Mouse (Mus musculus) neural tube, embryonic 11.5 days (tissue): ENCODE data around the gene Pnkp. TPM values are rescaled to one million over a fixed set of nuclear protein-coding genes. Genes with fewer than 3 reads are reported as not detected.

Experiments used
- ATAC-seq: fragments of 200-750 bp; cut with Nextera tagmentation; 2 replicates; pipeline ENCODE4 v1.8.0; 2017; ENCODE audit warnings: moderate number of reproducible peaks, mild to moderate bottlenecking, moderate TSS enrichment, moderate library complexity; ENCODE audit not compliant: insufficient read depth, low FRiP score, low TSS enrichment
- DNase-seq: peaks from one replicate; pipeline ENCODE4 v3.0.0-alpha.2; 2015; ENCODE audit warnings: low spot score
- H3K27ac ChIP-seq: fragments of 300-500 bp; sonication (generic); 2 replicates; pipeline ENCODE4 v1.5.1; 2014; ENCODE audit warnings: low read depth, mild to moderate bottlenecking, low read length
- H3K27me3 ChIP-seq: fragments of 300-500 bp; sonication (generic); 2 replicates; pipeline ENCODE4 v1.6.1; 2014; ENCODE audit warnings: mild to moderate bottlenecking, low read length, mixed read lengths; ENCODE audit not compliant: control insufficient read depth, insufficient read depth
- H3K36me3 ChIP-seq: fragments of 300-500 bp; sonication (generic); 2 replicates; pipeline ENCODE4 v1.6.1; 2014; ENCODE audit warnings: mild to moderate bottlenecking, low read length, moderate library complexity, mixed read lengths; ENCODE audit not compliant: control insufficient read depth, insufficient read depth
- H3K4me1 ChIP-seq: fragments of 300-500 bp; sonication (generic); 2 replicates; pipeline ENCODE4 v1.6.1; 2014; ENCODE audit warnings: low read length, mixed read lengths; ENCODE audit not compliant: control insufficient read depth, insufficient read depth
- H3K4me2 ChIP-seq: fragments of 300-500 bp; sonication (generic); 2 replicates; pipeline ENCODE4 v1.6.1; 2014; ENCODE audit warnings: low read depth, mild to moderate bottlenecking, moderate library complexity
- H3K4me3 ChIP-seq: fragments of 300-500 bp; sonication (generic); 2 replicates; pipeline ENCODE4 v1.5.1; 2014; ENCODE audit warnings: low read depth, low read length
- H3K9ac ChIP-seq: fragments of 300-500 bp; sonication (generic); 2 replicates; pipeline ENCODE4 v1.6.1; 2014; ENCODE audit warnings: mild to moderate bottlenecking, low read length
- H3K9me3 ChIP-seq: fragments of 300-500 bp; sonication (generic); 2 replicates; pipeline ENCODE4 v1.6.1; 2016; ENCODE audit warnings: low read length; ENCODE audit not compliant: control insufficient read depth
- WGBS: fragments of 180-500 bp; shearing (Covaris S2); extraction: QIAGEN DNeasy Blood & Tissue Kit; methylation state at CpG from one replicate; pipeline ENCODE4 v1.1.7; 2014; 5-methylcytosine and 5-hydroxymethylcytosine counted together
- polyA plus RNA-seq: library from polyadenylated mRNA; unstranded; fragments of >200 nt; fragmentation: Nextera tagmentation; extraction: Ambion mirVana; gene quantifications from 2 replicates; pipeline ENCODE4 v1.2.1, GENCODE M21; 2014

The Pnkp gene
- polyA plus RNA-seq, 1 experiment from 2014 or later = 30.6 TPM

GRCm38 (mm10) chr7:44853065-44853464 is 3.9 kb upstream of the Pnkp start:
- no peak overlapping the region for H3K9ac ChIP-seq
- no peaks in the 10 kb centered on the region for H3K27me3 ChIP-seq
- peaks cover 33% of the 10 kb centered on the region for H3K4me1 ChIP-seq
- no peak overlapping the region; the same call in 1 of the 2 replicates for H3K4me2 ChIP-seq
- no peak overlapping the region for H3K27ac ChIP-seq
- no peaks in the 10 kb centered on the region for H3K36me3 ChIP-seq
- H3K9me3 ChIP-seq = no peaks in the 10 kb centered on the region
- DNase-seq (no peak), ATAC-seq (no peak)
- H3K4me3 ChIP-seq = no peak overlapping the region
- 88% methylated on average over 2 of the region's 2 CpGs for WGBS

- no peaks in the 10 kb centered on the region for H3K27me3 ChIP-seq
- peaks cover 34% of the 10 kb centered on the region for H3K4me1 ChIP-seq
- WGBS = 29% methylated on average over 26 of the region's 26 CpGs
- H3K4me3 ChIP-seq = peak overlapping the region; percentile 44
- ATAC-seq (no peak), DNase-seq (no peak)
- peak overlapping the region; percentile 69 for H3K9ac ChIP-seq
- peak overlapping the region; percentile 91 for H3K4me2 ChIP-seq
- no peaks in the 10 kb centered on the region for H3K9me3 ChIP-seq
- peak overlapping the region; percentile 92 for H3K27ac ChIP-seq
- no peaks in the 10 kb centered on the region for H3K36me3 ChIP-seq
Measured at GRCm38 (mm10) chr7:44853596-44854355, 3.2 kb upstream of the Pnkp start.

- Histone ChIP-seq H3K36me3 (no peaks in the 10 kb centered on the region), H3K27ac (peak overlapping the region; percentile 92), H3K27me3 (no peaks in the 10 kb centered on the region), H3K9me3 (no peaks in the 10 kb centered on the region), H3K9ac (peak overlapping the region; percentile 69), H3K4me1 (peaks cover 34% of the 10 kb centered on the region), H3K4me2 (peak overlapping the region; percentile 91), H3K4me3 (peak overlapping the region; percentile 44)
- WGBS = 1% methylated on average over 45 of the region's 45 CpGs
- peak; percentile 17; the same call in 1 of the 2 replicates for ATAC-seq
- DNase-seq = peak; percentile 78
Measured at GRCm38 (mm10) chr7:44854356-44855031, 2.4 kb upstream of the Pnkp start.

DNA sequence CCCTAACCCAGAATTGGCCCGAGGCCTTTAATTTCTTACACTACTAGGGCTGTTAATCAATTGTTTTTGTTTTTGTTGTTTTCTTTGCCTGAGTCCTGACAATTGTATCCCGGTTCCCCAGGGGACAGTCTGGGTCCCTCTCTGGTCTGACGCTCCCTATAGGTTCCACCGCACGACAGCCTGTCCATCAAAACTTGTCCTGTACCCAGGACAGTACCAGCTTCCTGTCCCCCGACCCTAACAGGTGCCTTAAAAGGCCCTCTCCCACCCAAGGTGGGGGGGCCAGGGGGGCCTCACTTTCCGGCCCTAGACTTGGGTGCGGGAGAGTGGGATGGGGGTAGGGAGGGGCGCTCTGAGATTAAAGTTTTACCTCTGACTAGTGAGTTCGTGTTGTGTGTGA is 1.9 kb upstream of the Pnkp start:
- H3K9me3 ChIP-seq = no peaks in the 10 kb centered on the region
- 49% methylated on average over 10 of the region's 10 CpGs for WGBS
- peaks cover 34% of the 10 kb centered on the region for H3K4me1 ChIP-seq
- ATAC-seq (no peak), DNase-seq (no peak)
- H3K4me2 ChIP-seq = peak overlapping the region; percentile 91
- no peaks in the 10 kb centered on the region for H3K27me3 ChIP-seq
- H3K36me3 ChIP-seq = no peaks in the 10 kb centered on the region
- H3K27ac ChIP-seq = peak overlapping the region; percentile 92
- H3K9ac ChIP-seq = peak overlapping the region; percentile 69
- peak overlapping the region; percentile 44 for H3K4me3 ChIP-seq

DNA sequence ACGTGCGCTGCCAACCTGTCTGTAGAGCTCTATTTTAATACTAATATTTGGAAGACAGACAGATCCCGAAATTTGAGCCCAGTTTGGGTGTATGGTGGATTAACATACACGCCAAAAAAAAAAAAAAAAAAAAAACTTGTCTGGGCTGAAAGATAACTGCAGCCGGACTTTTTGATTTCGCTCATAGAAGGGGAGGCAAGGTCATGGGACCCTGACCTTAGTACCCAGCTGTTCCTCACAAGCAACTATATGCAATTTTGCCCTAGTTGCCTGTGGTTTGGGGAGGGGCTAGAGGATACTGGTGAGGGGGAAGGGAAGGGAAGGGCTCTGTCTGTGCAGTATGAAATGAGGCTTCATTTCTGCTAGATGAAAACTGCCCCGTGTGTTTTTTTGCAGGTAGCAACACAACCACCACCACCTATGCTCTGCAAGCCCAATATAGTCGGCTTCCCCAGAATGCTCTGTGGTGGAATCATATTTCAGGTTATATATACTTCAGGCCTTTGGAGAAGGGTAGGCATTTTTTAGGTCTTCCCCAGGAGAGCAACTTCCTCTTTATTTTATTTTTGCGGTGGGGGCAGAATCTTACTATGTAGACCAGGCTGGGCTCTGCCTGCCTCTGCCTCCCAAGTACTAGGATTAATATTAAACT is 548 bp upstream of the Pnkp start:
- no peaks in the 10 kb centered on the region for H3K27me3 ChIP-seq
- WGBS = 74% methylated on average over 9 of the region's 9 CpGs
- H3K4me2 ChIP-seq = peak overlapping the region; percentile 73
- peaks cover 29% of the 10 kb centered on the region for H3K4me1 ChIP-seq
- DNase-seq = no peak
- peak overlapping the region; percentile 84; the same call in 1 of the 2 replicates for H3K27ac ChIP-seq
- ATAC-seq = no peak
- no peak overlapping the region; the same call in 1 of the 2 replicates for H3K9ac ChIP-seq
- H3K36me3 ChIP-seq = no peaks in the 10 kb centered on the region; the same call in 1 of the 2 replicates
- no peaks in the 10 kb centered on the region for H3K9me3 ChIP-seq
- peak overlapping the region; percentile 70 for H3K4me3 ChIP-seq

GRCm38 (mm10) chr7:44857905-44858304 is 966 bp downstream of the Pnkp start:
- H3K27ac ChIP-seq = no peak overlapping the region
- H3K4me3 ChIP-seq = peak overlapping the region; percentile 70
- no peaks in the 10 kb centered on the region for H3K9me3 ChIP-seq
- DNase-seq (no peak), ATAC-seq (no peak)
- peaks cover 11% of the 10 kb centered on the region for H3K36me3 ChIP-seq
- WGBS = 27% methylated on average over 8 of the region's 8 CpGs
- H3K4me2 ChIP-seq = peak overlapping the region; percentile 73
- peaks cover 28% of the 10 kb centered on the region for H3K4me1 ChIP-seq
- H3K9ac ChIP-seq = peak overlapping the region; percentile 76
- no peaks in the 10 kb centered on the region for H3K27me3 ChIP-seq

DNA sequence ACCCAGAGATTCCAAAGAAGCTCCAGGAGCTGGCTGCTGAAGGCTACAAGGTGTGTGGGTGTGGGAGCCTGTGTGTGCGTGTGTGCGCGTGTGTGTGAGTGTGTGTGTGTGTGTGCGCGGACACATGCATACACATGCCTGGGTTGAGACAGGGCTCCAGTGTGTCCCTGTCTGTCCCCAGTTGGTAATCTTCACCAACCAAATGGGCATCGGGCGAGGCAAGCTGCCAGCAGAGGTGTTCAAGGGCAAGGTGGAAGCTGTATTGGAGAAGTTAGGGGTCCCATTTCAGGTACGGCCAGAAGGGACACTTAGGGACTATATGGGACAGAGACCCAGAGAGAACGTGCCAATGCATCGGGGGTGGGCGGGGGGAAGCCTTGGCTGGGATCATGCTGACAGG is 3.0 kb downstream of the Pnkp start:
- H3K4me2 ChIP-seq = no peak overlapping the region
- peaks cover 24% of the 10 kb centered on the region for H3K36me3 ChIP-seq
- H3K9ac ChIP-seq = no peak overlapping the region
- H3K4me3 ChIP-seq = no peak overlapping the region
- H3K9me3 ChIP-seq = no peaks in the 10 kb centered on the region
- 96% methylated on average over 11 of the region's 11 CpGs for WGBS
- ATAC-seq (no peak), DNase-seq (no peak)
- no peaks in the 10 kb centered on the region for H3K27me3 ChIP-seq
- H3K27ac ChIP-seq = no peak overlapping the region
- H3K4me1 ChIP-seq = peaks cover 17% of the 10 kb centered on the region

DNA sequence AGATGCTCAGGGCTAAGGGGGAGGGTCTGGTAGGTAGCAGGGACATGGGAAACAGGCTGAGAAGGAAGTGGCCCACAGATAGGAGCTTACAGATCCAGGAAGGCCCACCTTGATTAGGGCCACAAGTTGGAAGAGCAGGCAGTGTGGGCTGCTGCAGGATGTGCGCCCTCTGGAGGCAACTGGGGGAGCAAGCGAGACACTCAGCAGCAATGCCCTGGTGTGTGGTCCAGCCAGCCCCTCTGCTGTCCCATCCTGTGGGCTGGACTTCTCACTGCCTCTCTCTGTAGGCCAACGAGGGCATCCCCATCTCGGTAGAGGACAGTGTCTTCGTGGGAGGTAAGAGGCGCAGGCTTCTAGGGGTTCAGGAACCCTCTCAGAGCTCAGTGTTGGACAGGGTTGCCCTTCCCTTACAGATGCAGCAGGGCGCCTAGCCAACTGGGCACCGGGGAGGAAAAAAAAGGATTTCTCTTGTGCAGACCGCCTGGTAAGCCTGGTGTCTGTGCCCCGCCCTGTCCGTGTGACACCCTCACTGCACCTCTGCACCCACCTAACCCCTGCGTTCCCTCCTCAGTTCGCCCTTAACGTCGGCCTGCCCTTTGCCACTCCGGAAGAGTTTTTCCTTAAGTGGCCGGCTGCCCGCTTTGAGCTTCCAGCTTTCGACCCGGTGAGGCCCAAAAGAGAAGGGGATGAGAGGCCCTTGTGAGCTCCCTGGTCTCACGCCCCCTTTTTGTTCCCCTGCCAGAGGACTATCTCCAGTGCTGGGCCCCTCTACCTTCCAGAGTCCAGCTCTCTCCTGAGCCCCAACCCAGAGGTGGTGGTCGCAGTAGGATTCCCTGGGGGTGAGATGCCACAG is 3.9 kb downstream of the Pnkp start:
- Histone ChIP-seq H3K9ac (no peak overlapping the region), H3K9me3 (no peaks in the 10 kb centered on the region), H3K36me3 (peaks cover 26% of the 10 kb centered on the region), H3K4me1 (peaks cover 16% of the 10 kb centered on the region; the same call in 1 of the 2 replicates), H3K27me3 (no peaks in the 10 kb centered on the region), H3K4me2 (no peak overlapping the region), H3K4me3 (no peak overlapping the region), H3K27ac (no peak overlapping the region)
- ATAC-seq (no peak), DNase-seq (peak; percentile 80)
- 64% methylated on average over 22 of the region's 22 CpGs for WGBS
